Mouse (Mus musculus): ENCODE data around the gene Stra6l.

Gene Stra6l

GRCm38 (mm10) chr4:45911876-45912275 is 63.4 kb downstream of the Stra6l start:
- 87% methylated on average over 4 of the region's 4 CpGs for WGBS

- 72% methylated on average over 7 of the region's 7 CpGs for WGBS
Observed at GRCm38 (mm10) chr4:45917091-45917490, 68.6 kb downstream of the Stra6l start.

GRCm38 (mm10) chr4:45921663-45922435 is 73.4 kb downstream of the Stra6l start:
- 87% methylated on average over 10 of the region's 10 CpGs for WGBS

- WGBS, result 96% methylated on average over 4 of the region's 4 CpGs
Observed at GRCm38 (mm10) chr4:45924011-45924410, 75.5 kb downstream of the Stra6l start.

GRCm38 (mm10) chr4:45928561-45928960 is 80.1 kb downstream of the Stra6l start:
- WGBS, result 73% methylated on average over 4 of the region's 4 CpGs
